Mouse (Mus musculus): ENCODE measurements around the gene Cfap157.

DNA sequence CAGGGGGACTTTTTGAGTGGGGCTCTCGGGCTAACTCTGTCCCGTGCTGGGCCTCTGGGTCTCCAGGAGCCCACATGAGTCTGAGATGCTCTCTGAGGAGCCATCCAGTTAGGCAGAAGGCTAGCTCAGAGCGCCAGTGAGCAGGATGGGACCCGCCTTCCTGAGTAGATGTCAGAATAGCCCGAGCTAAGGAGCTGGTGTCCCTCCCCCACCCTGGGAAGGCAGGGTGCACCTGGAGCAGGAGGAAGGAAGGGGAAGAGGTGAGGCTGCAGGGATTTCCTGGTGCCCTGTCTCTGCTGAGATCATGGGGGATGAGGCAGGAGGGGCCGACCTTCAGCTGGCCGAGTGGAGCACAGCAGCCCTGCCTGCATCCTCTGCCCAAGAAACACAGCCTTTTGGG, 55.8 kb downstream of the Cfap157 start:
- TF ChIP-seq CTCF (IDR thresholded peaks at IDR 0.05; ENCODE audit: borderline replicate concordance, insufficient read depth, low read depth, low read length) (no peak), POLR2A (IDR thresholded peaks at IDR 0.05; ENCODE audit: borderline replicate concordance, insufficient read depth, low read length) (no peak)
